Mouse (Mus musculus) inflammation-experienced regulatory T-cells, adult 6 months (primary cell): ENCODE data around the gene Zfp763. TPM values are rescaled to one million over a fixed set of nuclear protein-coding genes. Genes with fewer than 3 reads are reported as not detected.
"Not testable (repeated sequence)": the region's sequence is repeated elsewhere in the genome, so short reads cannot be mapped to it uniquely, and the experiment has no call there.

Experiments used
- ATAC-seq: one replicate; pipeline ENCODE4 v1.8.0; 2017
- polyA plus RNA-seq, 3 experiments: library from polyadenylated mRNA; unstranded; fragments of 100-300 nt; shearing (Covaris generic); gene quantifications; one replicate each; pipeline ENCODE4 v1.2.1; 2017

Zfp763 gene
- 10 to 100 TPM in 1 of 3 experiments, 1 to 10 TPM in 2; 8.7 to 11.9 (median 8.9) TPM for polyA plus RNA-seq

DNA sequence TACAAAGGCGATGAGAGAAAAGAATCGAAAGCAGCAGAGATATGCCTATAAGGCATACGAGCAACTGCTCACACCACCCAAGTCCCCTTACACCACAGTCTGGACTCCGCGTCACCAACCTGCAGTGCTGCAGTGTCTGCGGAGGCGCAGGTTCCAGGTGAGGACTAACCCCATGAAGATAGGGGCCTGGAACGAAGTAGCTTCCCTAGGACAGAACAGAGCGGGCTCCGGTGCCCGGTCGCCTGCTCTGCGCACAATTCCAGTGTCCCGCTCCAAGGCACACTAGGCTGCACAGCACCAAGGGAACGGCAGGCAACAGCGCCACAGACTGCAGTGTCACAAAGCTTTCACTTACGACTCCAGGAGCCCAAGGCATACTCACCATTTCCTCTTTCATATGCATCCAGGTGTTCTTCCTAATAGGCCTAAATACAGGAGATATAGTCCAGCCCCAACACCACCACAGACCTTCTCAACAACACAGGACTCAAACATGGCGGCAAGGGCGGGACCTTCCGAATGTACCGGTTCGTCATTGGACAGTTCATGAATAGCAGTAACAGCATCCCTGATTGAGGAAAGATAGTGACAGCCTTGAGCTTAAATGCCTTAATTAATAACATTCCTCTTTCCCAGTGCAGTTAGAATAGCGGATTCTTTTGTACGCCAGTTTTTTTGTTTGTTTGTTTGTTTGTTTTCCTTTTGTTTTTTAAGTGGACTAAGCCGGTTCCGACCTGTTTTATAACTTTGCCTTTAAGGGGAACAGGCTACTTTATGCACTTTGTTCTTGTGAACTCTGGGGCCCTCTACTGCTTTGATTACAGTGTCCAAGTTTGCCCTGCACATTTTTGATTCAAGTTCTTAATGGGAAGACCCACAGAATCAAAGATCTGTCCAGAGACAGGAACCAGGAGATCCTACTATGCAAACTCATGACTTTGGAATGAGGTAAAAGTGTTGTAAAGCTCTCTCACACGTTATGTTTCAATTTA is at the start of gene Zfp763:
Zfp763 (minus strand) TSS at position 503 of the 992 bp plus-strand sequence.
- peak; percentile 96 for ATAC-seq

DNA sequence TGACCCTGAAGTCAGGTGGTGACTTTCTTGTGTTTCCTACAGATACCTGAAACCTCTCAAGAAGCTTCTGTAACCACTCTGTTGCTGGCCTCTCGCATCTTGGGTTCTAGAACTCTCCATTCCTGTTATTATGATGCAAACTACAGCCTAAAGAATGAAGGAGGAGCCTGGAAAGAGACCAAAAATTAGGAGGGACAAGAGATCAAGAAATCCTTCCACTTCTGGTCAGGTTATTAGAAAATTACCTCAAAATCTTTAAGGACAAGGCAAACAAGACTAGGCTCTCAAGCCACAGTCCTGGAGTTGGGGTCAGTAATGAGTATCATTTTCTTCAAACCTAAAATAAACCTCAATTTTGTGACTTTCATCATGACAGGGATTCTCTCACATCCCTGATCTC is 34.8 kb upstream of the Zfp763 start, which contains the start of gene 4921501E09Rik:
4921501E09Rik (minus strand) TSS at position 101 of the 400 bp plus-strand sequence.
- ATAC-seq: no peak

DNA sequence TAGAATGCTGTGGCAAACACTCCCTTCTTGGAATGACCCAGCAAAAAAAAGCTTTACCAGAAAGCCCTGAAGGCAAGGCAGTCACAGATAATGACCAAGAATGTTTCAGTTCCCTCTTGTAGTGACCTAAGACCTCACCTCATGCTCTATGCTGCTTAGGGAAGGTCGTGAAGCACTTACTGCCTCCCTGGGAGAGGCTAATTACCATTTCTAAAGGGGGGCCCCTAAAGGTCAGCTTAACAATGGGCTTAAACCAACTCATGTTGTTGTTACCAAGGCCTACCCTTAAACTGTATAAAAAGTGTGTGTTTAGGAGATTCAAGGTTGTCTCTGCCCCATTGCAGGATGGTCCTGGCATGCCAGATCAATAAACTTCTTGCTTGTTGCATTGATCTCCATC is 29.8 kb upstream of the Zfp763 start:
- no peak for ATAC-seq

DNA sequence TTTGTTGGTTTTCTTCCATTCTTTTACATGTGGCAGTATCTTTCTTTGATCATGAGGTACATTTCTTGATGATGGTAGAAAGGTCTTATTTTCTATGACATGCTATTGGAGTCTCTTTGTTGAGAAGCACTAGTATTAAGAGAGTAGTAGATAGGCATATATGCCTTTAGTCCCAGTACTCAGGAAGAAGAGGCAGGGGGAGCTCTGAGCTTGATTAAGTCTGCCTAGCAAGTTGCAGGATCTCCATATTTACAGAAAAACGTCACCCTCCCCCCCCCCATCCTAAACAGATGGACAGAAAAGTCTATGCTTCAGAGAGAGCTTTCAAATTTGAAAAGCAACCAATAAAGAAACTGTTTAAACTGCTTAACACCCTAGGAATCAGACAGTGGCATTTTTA is 25.6 kb upstream of the Zfp763 start:
- no peak for ATAC-seq

DNA sequence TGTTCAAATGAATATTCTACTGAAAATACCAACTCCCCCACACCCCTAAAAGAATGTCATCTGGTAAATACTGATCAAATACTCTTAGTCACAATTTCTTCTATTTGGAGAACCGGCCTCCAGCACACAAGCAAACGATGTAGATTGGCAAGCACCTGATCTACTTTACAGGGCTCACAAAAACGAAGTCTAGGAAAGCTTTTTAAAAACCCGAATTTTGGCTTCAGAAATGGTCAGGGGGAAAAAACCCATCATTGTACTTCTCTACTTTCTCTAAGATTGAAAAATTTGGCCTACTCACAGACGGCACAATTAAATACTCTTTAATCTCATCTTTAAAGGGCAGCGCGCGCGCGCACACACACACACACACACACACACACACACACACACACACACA is 826 bp downstream of the Zfp763 start:
- ATAC-seq: no peak

DNA sequence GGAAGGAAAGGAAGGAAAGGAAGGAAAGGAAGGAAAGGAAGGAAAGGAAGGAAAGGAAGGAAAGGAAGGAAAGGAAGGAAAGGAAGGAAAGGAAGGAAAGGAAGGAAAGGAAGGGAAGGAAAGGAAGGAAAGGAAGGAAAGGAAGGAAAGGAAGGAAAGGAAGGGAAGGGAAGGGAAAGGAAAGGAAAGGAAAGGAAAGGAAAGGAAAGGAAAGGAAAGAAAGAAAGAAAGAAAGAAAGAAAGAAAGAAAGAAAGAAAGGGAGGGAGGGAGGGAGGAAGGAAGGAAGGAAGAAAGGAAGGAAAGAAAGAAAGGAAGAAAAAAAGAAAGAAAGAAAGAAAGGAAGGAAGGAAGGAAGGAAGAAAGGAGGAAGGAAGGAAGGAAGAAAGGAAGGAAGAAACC is 12.8 kb downstream of the Zfp763 start:
- not testable (repeated sequence) for ATAC-seq

GRCm38 (mm10) chr17:33008337-33008736 is 24.9 kb downstream of the Zfp763 start:
- ATAC-seq: no peak

DNA sequence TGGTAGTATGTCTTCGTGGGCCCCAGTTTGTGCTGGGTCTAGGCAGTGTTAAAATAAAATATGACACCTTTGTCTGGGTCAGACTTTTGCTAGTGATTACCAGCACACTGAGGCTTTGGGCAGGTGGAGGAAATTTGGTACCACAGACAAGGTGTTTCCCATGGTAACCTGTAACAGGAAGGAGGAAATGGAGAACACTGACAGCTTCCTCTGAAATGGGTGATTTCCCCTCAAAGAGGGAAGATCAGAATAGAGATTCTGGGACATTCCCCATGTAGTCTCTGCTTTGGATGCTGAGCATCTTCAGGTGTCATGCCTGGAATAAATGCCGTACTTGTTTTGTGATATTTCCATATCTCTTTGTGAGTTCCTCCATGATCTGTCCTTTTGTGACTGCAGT is 34.7 kb downstream of the Zfp763 start:
- no peak for ATAC-seq

- peak; percentile 98 for ATAC-seq
These were observed 40.3 kb downstream of the Zfp763 start, which contains the start of gene Zfp952 for GRCm38 (mm10) chr17:32992699-32993474. Gene Zfp952 (plus strand): TSS chr17:32993129.

- no peak for ATAC-seq
These were observed 41.1 kb downstream of the Zfp763 start for GRCm38 (mm10) chr17:32991965-32992698.

DNA sequence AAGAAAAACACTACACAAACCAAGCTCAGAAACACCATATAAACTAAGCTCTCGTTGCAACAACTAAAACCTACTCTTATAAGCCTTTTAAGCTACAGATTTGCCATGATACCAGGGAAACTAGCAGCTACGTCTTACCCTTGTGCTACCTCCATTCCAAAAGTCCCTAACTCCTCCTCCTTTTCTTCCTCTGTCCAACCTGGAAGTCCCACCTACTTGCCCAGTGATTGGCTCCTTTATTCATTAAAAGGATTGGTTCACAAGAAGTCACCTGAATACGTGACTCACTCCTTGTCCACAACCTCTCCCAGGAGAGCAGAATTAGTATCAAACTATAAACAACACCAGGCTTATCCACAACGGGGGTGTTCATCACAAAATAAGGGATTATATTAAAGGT is 46.9 kb downstream of the Zfp763 start:
- no peak for ATAC-seq

DNA sequence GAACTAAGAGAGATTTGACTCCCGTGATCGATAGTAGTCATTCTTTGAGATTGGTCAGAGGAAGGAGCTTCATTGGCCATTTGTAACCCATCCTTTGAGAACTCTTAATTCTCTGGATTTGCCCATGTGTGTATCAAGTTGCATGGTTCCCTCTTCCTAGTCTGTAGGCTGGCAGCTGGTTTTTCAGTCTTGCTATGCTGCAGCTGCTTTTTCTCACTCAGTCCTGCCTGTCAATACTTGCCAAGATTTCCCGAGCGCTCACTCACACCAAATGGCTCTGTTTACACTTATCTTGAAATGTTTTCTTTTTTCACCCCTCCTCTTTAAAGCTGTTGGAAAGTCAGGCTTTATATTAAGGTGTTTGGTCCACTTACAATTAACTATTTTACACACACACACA is 51.8 kb downstream of the Zfp763 start:
- ATAC-seq: no peak

Other genes with a start within 250 kb of the Zfp763 start
- 10 to 100 TPM; 36.0 to 59.7 (median 40.2) TPM for gene Zfp871, start 245.1 kb downstream of the Zfp763 start, polyA plus RNA-seq
- under 1 TPM in 2 of 3 experiments, not detected in 1; 0.52 to 0.62 TPM for gene Zfp811, start 223.5 kb downstream of the Zfp763 start, polyA plus RNA-seq
- 1 to 10 TPM; 5.2 to 8.0 (median 7.6) TPM for gene Zfp799, start 203.1 kb downstream of the Zfp763 start, polyA plus RNA-seq
- gene Zfp870, start 141.8 kb downstream of the Zfp763 start, polyA plus RNA-seq: 10 to 100 TPM in 2 of 3 experiments, 1 to 10 TPM in 1; 9.1 to 12.9 (median 10.7) TPM
- gene Cyp4f14, start 116.1 kb downstream of the Zfp763 start, polyA plus RNA-seq: not detected
- gene Cyp4f13, start 86.0 kb downstream of the Zfp763 start, polyA plus RNA-seq: 10 to 100 TPM; 14.5 to 83.3 (median 55.8) TPM
- 10 to 100 TPM; 23.9 to 28.3 (median 25.7) TPM for gene Zfp472, start 67.6 kb downstream of the Zfp763 start, polyA plus RNA-seq
- 10 to 100 TPM; 14.5 to 20.2 (median 17.4) TPM for gene Zfp952, start 40.3 kb downstream of the Zfp763 start, polyA plus RNA-seq
- gene 4921501E09Rik, start 34.7 kb upstream of the Zfp763 start, polyA plus RNA-seq: not detected
- 1 to 10 TPM; 6.0 to 7.3 (median 6.3) TPM for gene Zfp563, start 55.9 kb upstream of the Zfp763 start, polyA plus RNA-seq
- gene Morc2b, start 106.3 kb upstream of the Zfp763 start, polyA plus RNA-seq: not detected
- gene Olfr55, start 135.0 kb upstream of the Zfp763 start, polyA plus RNA-seq: not detected
- gene Olfr239, start 157.9 kb upstream of the Zfp763 start, polyA plus RNA-seq: not detected
- gene Olfr1564, start 188.3 kb upstream of the Zfp763 start, polyA plus RNA-seq: not detected
- gene Zfp955a, start 221.7 kb upstream of the Zfp763 start, polyA plus RNA-seq: 10 to 100 TPM; 10.7 to 15.6 (median 14.2) TPM
- gene Olfr63, start 231.3 kb upstream of the Zfp763 start, polyA plus RNA-seq: under 1 TPM in 1 of 3 experiments, not detected in 2; 0.08 TPM